Mouse (Mus musculus): Measurements from ENCODE around the gene Ctsz. TPM values are rescaled to one million over a fixed set of nuclear protein-coding genes. Genes with fewer than 3 reads are reported as not detected.

Ctsz gene
- polyA plus RNA-seq, 1 experiment from 2014 or later, result 92.6 TPM

DNA sequence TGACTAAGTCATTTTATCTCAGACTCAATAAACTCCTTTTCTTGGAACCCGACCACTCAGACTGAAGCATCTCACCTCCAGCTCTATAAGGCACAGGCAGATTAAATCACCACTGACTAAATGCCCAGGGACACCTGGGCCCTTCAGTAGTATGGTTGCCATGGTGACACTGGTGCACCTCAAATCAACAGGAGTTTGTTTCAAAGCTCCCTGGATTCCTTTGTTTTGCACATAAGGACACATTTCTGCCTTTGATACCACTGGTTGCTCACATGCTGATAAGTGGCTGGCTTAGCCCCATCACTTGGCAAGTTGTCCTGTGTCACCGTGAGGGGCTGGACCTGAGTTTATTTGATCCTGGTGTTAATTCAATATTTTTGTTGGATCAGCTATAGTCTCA is 20.5 kb upstream of the Ctsz start:
- Histone ChIP-seq H3K27me3 (replicated peaks; ENCODE audit: low read depth, poor library complexity, severe bottlenecking) (no peaks in the 10 kb centered on the region), H3K9me3 (no peaks in the 10 kb centered on the region), H3K4me3 (no peak overlapping the region), H3K4me1 (peaks cover 18% of the 10 kb centered on the region), H3K27ac (replicated peaks) (no peak overlapping the region), H3K36me3 (replicated peaks) (peaks cover 32% of the 10 kb centered on the region)
- no peak for DNase-seq (ENCODE audit: low spot score)
- 74% methylated on average over 2 of the region's 2 CpGs for WGBS

GRCm38 (mm10) chr2:174453681-174454080 is 14.8 kb upstream of the Ctsz start:
- no peaks in the 10 kb centered on the region for H3K9me3 ChIP-seq
- H3K27ac ChIP-seq (replicated peaks), result no peak overlapping the region
- peaks cover 3% of the 10 kb centered on the region; the same call in 1 of the 2 replicates for H3K4me1 ChIP-seq
- no peaks in the 10 kb centered on the region for H3K27me3 ChIP-seq (replicated peaks; ENCODE audit: low read depth, poor library complexity, severe bottlenecking)
- no peak overlapping the region for H3K4me3 ChIP-seq
- no peak for DNase-seq (ENCODE audit: low spot score)
- WGBS, result 75% methylated on average over 7 of the region's 7 CpGs
- H3K36me3 ChIP-seq (replicated peaks), result no peaks in the 10 kb centered on the region

GRCm38 (mm10) chr2:174450353-174450752 is 11.5 kb upstream of the Ctsz start, which contains the start of gene Tubb1:
Gene Tubb1 (plus strand): TSS chr2:174450695.
- 77% methylated on average over 4 of the region's 4 CpGs for WGBS
- Histone ChIP-seq H3K36me3 (replicated peaks) (no peaks in the 10 kb centered on the region), H3K9me3 (no peaks in the 10 kb centered on the region), H3K27me3 (replicated peaks; ENCODE audit: low read depth, poor library complexity, severe bottlenecking) (no peaks in the 10 kb centered on the region), H3K4me3 (no peak within 1 kb of the TSS), H3K4me1 (peaks cover 16% of the 10 kb centered on the region), H3K27ac (replicated peaks) (no peak within 1 kb of the TSS)
- DNase-seq (ENCODE audit: low spot score), result no peak

DNA sequence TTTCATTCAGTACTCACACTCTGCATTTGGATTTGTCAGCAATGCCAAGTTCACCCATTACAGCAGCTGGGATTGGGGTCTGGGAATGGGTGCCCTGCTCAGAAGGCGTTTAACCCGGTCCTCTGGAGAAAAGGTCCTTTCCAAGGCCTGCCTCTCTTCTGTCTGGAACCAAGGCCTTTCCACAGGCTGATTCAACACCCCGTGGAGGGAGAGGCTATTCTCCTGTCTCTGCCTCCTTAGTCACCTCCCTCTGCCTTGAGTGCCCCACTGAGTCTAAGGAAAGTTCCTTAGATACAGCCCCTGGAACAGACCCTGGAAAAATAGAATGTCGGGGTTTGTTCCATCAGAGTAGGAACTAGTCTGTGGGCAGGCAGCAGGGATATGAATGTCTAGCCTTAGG is 9.6 kb upstream of the Ctsz start:
- peaks cover 12% of the 10 kb centered on the region for H3K4me1 ChIP-seq
- H3K36me3 ChIP-seq (replicated peaks), result no peaks in the 10 kb centered on the region
- H3K4me3 ChIP-seq, result no peak overlapping the region
- no peak overlapping the region for H3K27ac ChIP-seq (replicated peaks)
- H3K27me3 ChIP-seq (replicated peaks; ENCODE audit: low read depth, poor library complexity, severe bottlenecking), result no peaks in the 10 kb centered on the region
- no peaks in the 10 kb centered on the region for H3K9me3 ChIP-seq
- WGBS, result 87% methylated on average over 4 of the region's 4 CpGs
- DNase-seq (ENCODE audit: low spot score), result no peak

DNA sequence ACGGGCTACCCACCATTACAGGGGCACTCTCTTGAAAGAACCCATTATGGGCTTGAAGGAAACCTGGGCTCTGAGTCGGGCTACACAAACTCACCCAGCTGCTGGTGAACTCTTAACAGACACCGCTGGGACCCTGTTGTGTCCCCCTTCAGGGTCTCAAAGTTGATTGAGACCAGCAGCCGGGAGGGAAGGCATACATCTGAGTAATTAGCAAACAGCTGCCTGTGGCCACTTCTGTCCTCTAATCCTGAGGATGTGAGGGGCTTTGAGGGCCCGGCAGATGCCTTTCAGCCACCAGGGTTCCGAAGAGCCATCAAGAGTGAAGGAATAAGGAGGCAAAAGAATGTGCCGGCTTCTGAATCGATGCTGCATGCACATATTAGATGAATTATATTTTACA is 8.1 kb upstream of the Ctsz start:
- no peak for DNase-seq (ENCODE audit: low spot score)

GRCm38 (mm10) chr2:174446492-174446891 is 7.7 kb upstream of the Ctsz start:
- Histone ChIP-seq H3K27me3 (replicated peaks; ENCODE audit: low read depth, poor library complexity, severe bottlenecking) (no peaks in the 10 kb centered on the region), H3K9me3 (no peaks in the 10 kb centered on the region), H3K4me1 (peaks cover 19% of the 10 kb centered on the region), H3K27ac (replicated peaks) (peak overlapping the region; percentile 54; the same call in 1 of the 2 replicates), H3K4me3 (no peak overlapping the region), H3K36me3 (replicated peaks) (no peaks in the 10 kb centered on the region)
- no peak for DNase-seq (ENCODE audit: low spot score)
- WGBS, result 51% methylated on average over 7 of the region's 7 CpGs

More for the DNA sequence above, 8.1 kb upstream of the Ctsz start:
- Histone ChIP-seq H3K27ac (replicated peaks) (peak overlapping the region; percentile 54; the same call in 1 of the 2 replicates), H3K9me3 (no peaks in the 10 kb centered on the region), H3K36me3 (replicated peaks) (no peaks in the 10 kb centered on the region), H3K4me3 (no peak overlapping the region), H3K27me3 (replicated peaks; ENCODE audit: low read depth, poor library complexity, severe bottlenecking) (no peaks in the 10 kb centered on the region), H3K4me1 (peaks cover 16% of the 10 kb centered on the region)
- WGBS, result 59% methylated on average over 8 of the region's 8 CpGs

- Histone ChIP-seq H3K4me1 (peaks cover 21% of the 10 kb centered on the region), H3K4me3 (no peak overlapping the region), H3K9me3 (no peaks in the 10 kb centered on the region), H3K27ac (replicated peaks) (no peak overlapping the region), H3K36me3 (replicated peaks) (no peaks in the 10 kb centered on the region), H3K27me3 (replicated peaks; ENCODE audit: low read depth, poor library complexity, severe bottlenecking) (no peaks in the 10 kb centered on the region)
- no peak for DNase-seq (ENCODE audit: low spot score)
- 79% methylated on average over 6 of the region's 6 CpGs for WGBS
Measured at GRCm38 (mm10) chr2:174445018-174445417, 6.2 kb upstream of the Ctsz start.

- no peak for DNase-seq (ENCODE audit: low spot score)
Measured at GRCm38 (mm10) chr2:174444359-174444758, 5.5 kb upstream of the Ctsz start.

GRCm38 (mm10) chr2:174443046-174443445 is 4.2 kb upstream of the Ctsz start:
- peaks cover 41% of the 10 kb centered on the region for H3K4me1 ChIP-seq
- peak overlapping the region; percentile 35; the same call in 1 of the 2 replicates for H3K27ac ChIP-seq (replicated peaks)
- 60% methylated on average over 2 of the region's 2 CpGs for WGBS
- no peak overlapping the region for H3K4me3 ChIP-seq
- no peak for DNase-seq (ENCODE audit: low spot score)
- no peaks in the 10 kb centered on the region for H3K9me3 ChIP-seq
- H3K27me3 ChIP-seq (replicated peaks; ENCODE audit: low read depth, poor library complexity, severe bottlenecking), result no peaks in the 10 kb centered on the region
- H3K36me3 ChIP-seq (replicated peaks), result no peaks in the 10 kb centered on the region

More at GRCm38 (mm10) chr2:174444359-174444758, 5.5 kb upstream of the Ctsz start:
- WGBS, result 85% methylated on average over 7 of the region's 7 CpGs
- no peak overlapping the region for H3K4me3 ChIP-seq
- H3K9me3 ChIP-seq, result no peaks in the 10 kb centered on the region
- peaks cover 28% of the 10 kb centered on the region for H3K4me1 ChIP-seq
- no peak overlapping the region for H3K27ac ChIP-seq (replicated peaks)
- H3K36me3 ChIP-seq (replicated peaks), result no peaks in the 10 kb centered on the region
- H3K27me3 ChIP-seq (replicated peaks; ENCODE audit: low read depth, poor library complexity, severe bottlenecking), result no peaks in the 10 kb centered on the region

GRCm38 (mm10) chr2:174442460-174442859 is 3.6 kb upstream of the Ctsz start:
- no peak for DNase-seq (ENCODE audit: low spot score)
- WGBS, result 86% methylated on average over 9 of the region's 9 CpGs

GRCm38 (mm10) chr2:174441898-174442297 is 3.1 kb upstream of the Ctsz start:
- Histone ChIP-seq H3K4me1 (peaks cover 47% of the 10 kb centered on the region), H3K9me3 (no peaks in the 10 kb centered on the region), H3K4me3 (no peak overlapping the region), H3K36me3 (replicated peaks) (peaks cover 6% of the 10 kb centered on the region; the same call in 1 of the 2 replicates), H3K27ac (replicated peaks) (no peak overlapping the region), H3K27me3 (replicated peaks; ENCODE audit: low read depth, poor library complexity, severe bottlenecking) (no peaks in the 10 kb centered on the region)
- DNase-seq (ENCODE audit: low spot score), result no peak
- WGBS, result 81% methylated on average over 4 of the region's 4 CpGs

More at GRCm38 (mm10) chr2:174442460-174442859, 3.6 kb upstream of the Ctsz start:
- peaks cover 47% of the 10 kb centered on the region for H3K4me1 ChIP-seq
- no peaks in the 10 kb centered on the region for H3K9me3 ChIP-seq
- no peaks in the 10 kb centered on the region for H3K27me3 ChIP-seq (replicated peaks; ENCODE audit: low read depth, poor library complexity, severe bottlenecking)
- H3K36me3 ChIP-seq (replicated peaks), result peaks cover under 1% of the 10 kb centered on the region; the same call in 1 of the 2 replicates
- no peak overlapping the region for H3K4me3 ChIP-seq
- H3K27ac ChIP-seq (replicated peaks), result no peak overlapping the region; the same call in 1 of the 2 replicates

- 84% methylated on average over 9 of the region's 9 CpGs for WGBS
- peaks cover 39% of the 10 kb centered on the region for H3K4me1 ChIP-seq
- no peak for DNase-seq (ENCODE audit: low spot score)
- H3K36me3 ChIP-seq (replicated peaks), result peaks cover 23% of the 10 kb centered on the region
- no peak overlapping the region for H3K4me3 ChIP-seq
- no peaks in the 10 kb centered on the region for H3K9me3 ChIP-seq
- no peak overlapping the region; the same call in 1 of the 2 replicates for H3K27ac ChIP-seq (replicated peaks)
- H3K27me3 ChIP-seq (replicated peaks; ENCODE audit: low read depth, poor library complexity, severe bottlenecking), result no peaks in the 10 kb centered on the region
Measured at GRCm38 (mm10) chr2:174439961-174440360, 1.1 kb upstream of the Ctsz start.

DNA sequence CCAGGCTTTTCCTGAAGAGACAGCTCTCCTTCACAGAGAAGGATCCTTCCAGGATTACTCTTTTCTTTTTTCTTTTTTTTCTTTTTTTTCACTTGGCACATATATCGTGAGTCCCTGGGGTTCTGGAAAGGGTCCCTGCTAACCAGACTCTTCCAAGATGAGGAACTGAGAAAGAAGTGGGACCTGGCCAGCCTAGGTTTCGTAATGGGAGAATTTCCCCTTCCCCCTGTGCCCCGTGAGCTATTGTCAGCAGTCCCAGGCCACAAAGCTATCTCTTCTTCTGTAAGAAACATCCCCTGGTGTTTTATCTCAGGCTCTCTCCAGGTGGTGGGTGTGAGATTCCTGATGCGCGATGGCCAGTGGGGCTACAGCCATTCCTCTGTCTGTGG is 605 bp upstream of the Ctsz start:
- peaks cover 39% of the 10 kb centered on the region for H3K4me1 ChIP-seq
- peak overlapping the region; percentile 67; the same call in 1 of the 2 replicates for H3K4me3 ChIP-seq
- no peak for DNase-seq (ENCODE audit: low spot score)
- H3K9me3 ChIP-seq, result no peaks in the 10 kb centered on the region
- peak overlapping the region; percentile 87; the same call in 1 of the 2 replicates for H3K27ac ChIP-seq (replicated peaks)
- H3K36me3 ChIP-seq (replicated peaks), result peaks cover 28% of the 10 kb centered on the region
- no peaks in the 10 kb centered on the region for H3K27me3 ChIP-seq (replicated peaks; ENCODE audit: low read depth, poor library complexity, severe bottlenecking)
- 46% methylated on average over 5 of the region's 5 CpGs for WGBS
